Mouse (Mus musculus): ENCODE data around the gene Morn4.

- no peak for TF ChIP-seq POLR2A (IDR thresholded peaks at IDR 0.05; ENCODE audit: control insufficient read depth, low read depth, low read length)
- no peak for TF ChIP-seq CTCF (IDR thresholded peaks at IDR 0.05; ENCODE audit: control insufficient read depth, insufficient read depth, insufficient replicate concordance, low read depth, low read length)
Observed at GRCm38 (mm10) chr19:42078566-42078965, 7.6 kb downstream of the Morn4 start.

Measured in testis, adult 2 months (tissue).